Mouse (Mus musculus) kidney, postnatal 25 days (tissue): ENCODE data around the gene Foxa1.

Source experiments
- DNase-seq, 2 experiments: peaks; one replicate each; pipeline ENCODE4 v3.0.0; 2021; ENCODE audit warnings: mixed read lengths in 2 of 2

Foxa1 gene

DNA sequence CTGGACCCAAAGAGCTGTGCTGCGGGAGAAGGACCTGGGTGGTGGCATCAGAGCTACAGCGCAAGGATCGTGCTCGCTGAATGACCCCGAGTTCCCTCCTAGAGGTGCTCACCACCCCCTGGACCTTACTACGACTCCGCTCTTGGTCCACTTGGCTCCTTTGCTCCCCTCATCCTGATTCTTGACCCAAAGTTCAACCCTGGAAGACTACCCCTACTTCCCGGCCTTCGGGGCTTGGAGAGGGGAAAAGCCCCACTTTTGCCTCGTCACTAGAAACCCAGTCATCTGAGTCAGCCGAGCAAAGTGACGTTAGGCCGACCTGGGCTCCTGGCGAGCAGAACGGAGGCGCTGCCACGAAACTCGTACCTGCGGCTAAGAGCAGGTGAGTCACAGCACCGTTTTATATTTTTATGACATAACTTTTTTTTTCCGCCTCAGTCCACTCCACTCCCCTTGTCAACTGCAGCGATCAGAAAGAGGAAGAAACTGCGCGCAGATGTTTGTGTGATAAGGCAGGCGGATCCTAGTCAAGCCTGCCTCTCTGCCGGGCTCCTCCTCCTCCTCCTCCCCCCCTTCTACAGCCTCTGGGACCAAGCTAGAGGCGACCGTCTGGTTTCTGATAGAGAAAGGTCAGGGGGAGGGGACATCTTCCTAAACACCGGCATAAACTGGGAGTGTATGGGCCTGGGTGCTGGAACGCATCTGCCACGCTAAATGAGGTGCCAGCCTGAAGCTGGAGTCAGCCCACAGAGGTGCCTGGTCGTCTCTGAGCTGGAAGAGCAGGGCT, at the start of gene Foxa1:
Foxa1 (minus strand) TSS at position 502 of the 787 bp plus-strand sequence.
- no peak for DNase-seq

DNA sequence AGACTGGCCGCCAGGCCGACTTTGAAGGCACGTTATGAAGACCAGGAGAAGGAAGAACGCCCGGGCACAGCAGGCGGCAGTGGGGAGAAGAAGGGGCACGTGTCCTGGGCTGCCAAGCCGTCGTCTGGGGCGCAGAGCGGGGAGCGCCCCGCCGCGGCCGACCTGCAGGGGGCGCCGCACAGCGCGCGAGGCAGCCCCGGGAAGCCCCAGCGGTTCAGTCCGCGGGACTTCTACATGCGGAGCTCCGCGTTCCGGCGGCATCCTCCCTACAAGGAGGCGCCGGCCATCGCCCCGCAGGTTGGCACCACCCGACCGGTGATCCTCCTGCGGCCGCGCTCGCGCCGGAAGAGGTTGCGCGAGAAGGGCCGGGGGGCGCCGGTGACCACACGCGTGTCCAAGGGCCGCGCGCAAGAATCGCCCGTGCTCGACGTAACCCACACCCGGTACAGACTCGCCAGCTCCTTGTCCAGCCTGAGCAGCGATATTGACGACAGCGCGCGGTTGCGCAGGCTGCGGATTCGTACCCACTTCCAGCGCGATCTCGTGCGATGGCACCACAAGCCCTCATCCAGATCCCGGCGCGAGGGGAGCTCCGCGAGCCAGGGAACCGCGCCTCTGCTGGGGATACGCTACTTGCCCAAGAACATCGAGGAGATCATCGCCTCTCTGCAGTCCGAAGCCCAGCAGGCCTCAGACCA, 29.4 kb upstream of the Foxa1 start:
- peak in 1 of 2 experiments; percentile 35 for DNase-seq

DNA sequence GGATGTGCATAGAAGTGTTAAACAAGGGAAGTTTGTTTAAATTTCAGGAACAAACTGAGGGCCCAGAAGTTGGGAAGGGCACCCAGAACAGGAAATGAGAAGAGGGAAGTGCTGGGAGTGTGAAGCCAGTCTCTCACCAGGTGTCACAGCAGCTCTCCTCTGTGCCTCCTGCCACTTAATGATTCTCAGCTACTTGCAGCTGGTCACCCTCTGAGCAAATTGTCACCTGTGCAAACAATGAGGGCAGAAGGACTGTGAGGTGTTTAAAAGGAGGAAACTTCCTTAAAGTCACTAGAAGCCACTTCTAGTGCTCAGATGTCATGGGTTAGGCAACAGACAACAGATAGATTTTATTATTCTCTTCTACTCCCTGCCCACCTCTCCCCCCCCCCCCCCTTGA, 25.7 kb upstream of the Foxa1 start:
- no peak for DNase-seq

DNA sequence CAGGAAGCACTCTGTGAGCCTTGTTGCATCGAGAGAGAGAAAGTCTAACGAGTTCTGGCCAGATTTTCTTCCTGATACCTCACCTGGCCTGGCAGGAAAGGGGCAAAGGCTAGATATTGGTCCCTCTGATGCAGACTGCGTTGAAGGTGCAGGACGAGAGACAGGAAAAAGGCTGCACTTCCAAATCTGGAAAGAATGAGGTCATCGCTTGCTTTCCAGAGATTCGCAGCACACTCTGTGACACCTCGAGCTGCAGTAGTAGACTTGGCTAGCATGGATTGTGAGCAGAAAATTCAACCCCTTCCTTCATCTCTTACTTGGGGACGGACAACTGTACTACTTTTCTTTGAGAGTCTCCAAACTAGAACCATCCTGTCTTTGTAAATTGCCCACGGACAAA, 25.1 kb upstream of the Foxa1 start:
- no peak for DNase-seq

DNA sequence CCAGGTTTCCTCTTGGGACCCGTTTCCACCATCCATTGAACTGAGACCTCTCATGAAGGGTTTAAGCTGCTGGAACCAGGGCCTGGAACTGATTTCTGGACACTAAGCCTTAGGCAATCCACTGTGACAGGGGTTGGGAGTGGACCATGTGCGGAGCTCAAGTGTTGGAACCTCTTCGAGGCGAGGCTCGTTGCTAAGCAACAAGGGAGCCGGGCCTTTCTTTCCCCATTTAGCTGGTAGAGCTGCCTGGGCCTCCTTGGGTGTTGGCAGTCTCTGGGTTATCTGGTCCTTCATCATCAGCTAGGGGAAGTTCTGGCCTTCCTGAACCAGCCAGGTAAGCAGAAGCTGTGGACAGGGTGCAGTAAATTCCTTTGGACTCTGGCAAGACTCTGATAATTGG, 17.2 kb upstream of the Foxa1 start, which contains the start of gene Ttc6:
Ttc6 (plus strand) TSS at position 205 of the 400 bp plus-strand sequence.
- no peak for DNase-seq

DNA sequence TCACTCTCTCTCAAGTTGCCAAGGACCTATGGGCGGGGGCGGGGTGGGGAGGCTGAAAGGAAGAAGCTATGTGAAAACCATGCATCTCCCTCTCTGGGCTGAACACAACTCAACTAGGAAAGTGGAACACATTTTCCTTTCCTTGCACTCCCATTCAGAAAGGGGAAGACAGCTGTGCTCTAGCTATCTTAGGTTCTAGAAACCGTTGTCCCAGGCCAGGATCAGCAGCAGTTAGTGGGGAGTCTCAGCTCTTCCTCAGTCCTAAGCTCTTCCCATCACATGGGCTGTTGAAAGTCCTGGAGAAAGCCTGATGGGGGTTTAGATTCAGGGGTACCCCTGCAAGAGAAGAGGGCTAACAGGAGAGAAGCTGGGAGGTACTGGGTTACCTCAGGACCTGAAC, 7.4 kb upstream of the Foxa1 start:
- no peak for DNase-seq

DNA sequence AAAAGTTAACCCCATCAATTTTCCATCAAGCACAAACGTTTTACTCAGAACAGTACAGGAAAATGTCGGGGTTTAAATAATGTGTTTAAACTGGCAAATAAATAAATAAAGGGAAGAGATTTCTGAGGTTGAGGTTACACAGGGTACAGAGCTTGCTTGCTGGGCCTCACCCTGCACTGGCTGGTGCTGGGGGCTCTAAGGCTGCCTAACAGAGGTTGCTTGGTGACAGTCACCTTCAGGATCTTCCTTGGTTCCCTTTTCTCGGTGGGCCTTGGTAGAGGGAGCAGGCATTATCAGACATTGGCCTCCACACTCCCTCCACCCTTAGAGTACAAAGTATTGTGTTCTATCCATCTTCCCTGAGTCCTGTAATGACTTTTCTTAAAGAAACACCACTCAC, 5.6 kb upstream of the Foxa1 start:
- no peak for DNase-seq

DNA sequence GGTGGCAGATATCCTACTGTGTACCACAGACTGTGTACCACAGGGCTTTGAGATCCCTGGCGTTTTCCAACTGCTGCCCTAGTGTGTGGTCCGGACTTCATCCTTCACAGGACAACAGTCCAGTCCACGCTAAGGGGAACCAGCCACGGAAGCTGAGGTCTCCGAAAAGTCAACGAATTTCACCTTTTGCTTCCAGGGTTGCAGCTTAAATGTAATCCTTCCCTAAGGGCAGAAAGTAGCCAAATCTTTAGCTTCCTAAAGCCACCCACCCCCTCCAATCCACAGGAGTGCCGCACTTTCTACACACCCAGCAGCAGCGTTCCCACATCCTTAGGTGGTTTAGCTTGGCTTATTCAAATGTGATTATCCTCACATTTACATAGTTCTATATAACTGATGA, 4.2 kb upstream of the Foxa1 start:
- DNase-seq: no peak

DNA sequence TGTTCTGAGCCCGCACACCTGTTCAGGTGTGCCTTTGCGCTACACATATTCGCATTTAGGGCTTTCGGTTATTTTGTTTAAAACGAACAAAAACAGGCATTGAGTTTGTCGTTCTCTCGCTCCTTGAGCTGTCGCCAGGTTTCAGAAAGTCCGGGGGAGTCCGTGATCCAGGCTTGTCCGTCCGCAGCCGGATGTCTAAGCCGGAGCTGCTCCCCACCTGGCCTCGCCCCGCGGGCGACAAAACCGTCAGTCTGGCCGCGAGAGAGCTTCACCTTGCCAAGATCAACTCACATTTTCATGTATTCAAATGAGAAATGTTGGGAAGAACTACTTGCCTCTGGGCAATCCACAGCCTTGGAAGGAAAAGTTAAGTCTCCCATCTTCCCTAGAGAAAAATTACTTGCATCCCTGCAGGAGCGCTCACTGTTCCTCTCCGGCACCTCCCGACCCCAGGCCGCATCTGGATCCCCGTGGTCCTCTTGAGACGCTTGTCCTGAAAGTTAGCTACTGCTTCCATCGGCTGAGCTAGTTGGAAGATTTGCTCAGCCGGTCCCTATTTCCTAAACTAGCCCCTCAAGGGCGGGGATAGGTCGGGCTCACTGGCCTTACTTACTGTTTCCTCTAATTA, 3.6 kb upstream of the Foxa1 start:
- DNase-seq: no peak

DNA sequence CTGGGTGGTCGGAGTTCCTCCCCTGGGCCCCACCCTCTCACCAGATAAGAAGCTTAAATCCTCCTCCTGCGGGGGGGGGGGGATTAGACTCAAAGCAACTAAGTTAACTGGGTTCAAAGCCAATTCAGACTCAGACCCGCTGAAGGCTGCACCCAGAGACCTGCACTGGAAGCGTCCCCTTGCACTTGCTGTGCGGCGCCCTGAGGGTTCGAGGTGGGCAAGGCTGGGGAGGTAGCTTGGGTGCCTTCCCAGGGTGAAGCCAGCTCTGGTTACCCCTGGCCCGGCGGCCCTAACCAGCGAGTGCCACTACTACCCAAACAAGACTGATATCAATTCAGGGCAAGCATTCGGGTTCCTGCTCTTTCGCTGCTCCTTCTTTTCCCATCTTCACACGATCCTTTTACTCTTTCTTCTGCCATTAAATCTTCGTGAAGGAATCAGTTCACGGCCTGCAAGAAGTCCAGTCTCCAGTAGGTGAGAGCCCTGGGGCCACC, 3.0 kb upstream of the Foxa1 start:
- DNase-seq: no peak

DNA sequence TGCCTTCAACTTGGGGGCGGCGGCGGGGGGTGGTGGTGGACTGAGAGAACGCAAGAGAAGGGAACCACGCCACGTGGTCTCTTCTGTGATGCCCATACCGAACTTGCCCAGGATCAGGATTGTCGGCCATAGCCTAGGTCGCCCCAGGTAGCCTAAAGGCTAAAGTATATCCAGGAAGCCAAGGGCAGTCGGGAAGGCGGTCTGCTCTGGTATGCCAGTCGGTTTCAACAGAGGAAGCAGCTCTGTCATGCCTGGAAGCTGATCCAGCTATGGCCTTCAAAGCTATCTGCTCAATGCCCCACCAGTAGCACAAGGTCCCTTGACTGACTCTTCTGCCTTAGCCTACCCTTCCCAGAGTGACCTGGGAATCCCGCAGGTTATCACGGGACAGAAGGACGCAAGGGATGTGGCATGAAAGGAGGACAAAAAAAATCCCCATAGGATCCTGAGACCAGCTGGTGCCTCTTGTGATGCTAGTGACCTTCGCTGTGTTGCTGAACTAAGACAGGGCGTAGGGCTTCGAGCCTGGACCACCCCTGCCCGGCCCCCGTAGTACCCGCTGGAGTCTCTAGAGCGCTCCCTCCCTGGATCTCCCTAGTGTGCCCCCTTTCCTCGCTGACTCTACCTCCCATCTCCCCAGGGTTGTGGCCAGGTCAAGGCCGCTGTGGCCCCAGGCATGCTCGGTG, 2.4 kb upstream of the Foxa1 start:
- DNase-seq: no peak

DNA sequence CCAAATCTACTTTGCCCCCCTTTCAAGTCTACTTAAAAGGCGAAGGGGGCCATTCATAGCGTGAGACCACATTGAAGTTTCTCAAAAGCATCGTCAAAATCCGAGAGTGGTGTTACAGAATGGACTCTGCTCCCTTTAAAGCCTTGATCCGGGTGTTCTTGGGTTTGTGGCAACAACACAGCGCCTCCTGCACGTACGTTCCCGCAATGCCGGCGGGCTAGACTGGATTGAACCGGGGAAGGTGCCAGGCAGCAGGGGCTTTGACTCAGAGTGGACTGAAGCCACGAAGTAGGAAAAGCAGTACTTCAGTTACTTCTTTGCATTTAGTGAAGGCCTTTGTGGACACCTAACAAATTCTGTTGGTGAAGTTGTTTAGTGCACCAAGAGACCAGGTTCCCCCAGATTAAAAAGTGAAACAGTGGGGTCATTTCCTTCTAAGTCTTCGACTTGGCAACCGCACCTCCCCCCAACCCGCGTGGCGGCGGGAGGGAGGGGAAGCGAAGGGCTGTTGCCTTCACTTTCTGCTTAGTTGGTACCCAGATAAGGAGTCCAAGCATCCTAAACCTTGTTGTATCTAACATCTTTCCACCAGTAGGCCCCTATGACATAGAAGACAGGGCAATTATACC, 1.8 kb upstream of the Foxa1 start:
- DNase-seq: no peak

DNA sequence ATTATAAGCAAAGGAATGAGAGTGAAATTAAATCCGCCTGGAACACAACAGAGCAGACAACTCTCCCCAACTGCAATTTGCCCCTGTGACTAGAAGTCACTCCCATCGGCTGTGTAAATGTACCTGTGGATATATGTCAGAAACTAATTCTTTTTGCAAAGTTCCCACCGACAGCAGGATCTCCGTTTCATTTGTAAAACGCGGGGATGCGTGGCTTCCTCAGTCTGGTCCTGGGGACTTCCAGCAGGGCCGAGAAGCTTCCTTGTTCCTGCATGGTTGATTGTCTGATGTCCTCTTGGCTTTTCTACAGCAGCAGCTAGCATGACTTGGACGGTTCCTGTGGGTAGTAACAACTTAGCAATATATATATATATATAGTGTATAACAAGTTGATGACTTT, 1.2 kb upstream of the Foxa1 start:
- no peak for DNase-seq

DNA sequence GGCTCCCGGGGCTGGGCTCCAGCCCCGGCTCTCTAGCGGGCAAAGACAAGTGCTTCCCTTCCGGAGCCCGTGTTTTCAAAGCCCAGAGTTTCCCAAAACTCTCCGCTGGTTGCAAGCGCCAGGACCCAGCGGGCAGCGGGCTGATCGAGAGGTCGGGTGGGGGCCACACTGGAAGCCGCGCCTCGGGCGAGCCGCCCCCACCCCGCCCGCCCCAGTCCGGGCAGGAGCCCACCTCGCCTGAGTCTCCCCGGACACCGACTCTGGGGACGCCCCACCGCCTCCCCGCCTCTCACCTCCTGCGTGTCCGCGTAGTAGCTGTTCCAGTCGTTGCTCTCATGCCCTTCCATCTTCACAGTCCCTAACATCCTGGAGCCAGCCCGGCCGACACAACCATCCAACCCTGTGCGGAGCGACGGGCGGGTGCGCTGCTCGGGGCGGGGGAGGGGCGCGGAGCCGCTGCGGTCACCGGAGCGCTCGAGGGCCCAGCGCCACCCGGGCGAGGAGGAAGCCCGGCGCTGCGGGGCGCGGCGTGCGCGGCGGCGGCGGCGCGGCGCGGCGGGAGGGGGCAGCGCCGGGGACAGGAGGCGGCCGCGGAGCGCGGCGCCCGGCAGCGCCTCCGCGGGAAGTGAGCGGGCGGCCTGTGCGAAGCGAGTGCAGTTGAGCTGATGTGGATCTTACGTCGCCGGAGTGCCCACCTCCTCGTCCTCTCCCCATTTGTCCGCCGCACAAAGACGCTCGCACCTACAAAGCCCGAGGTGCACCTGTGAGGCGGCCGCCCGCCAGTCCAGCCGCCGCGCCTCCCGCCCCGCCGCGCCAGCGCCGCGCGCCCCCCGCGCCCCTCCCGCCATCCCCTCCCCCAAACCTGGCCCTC, 1.1 kb downstream of the Foxa1 start:
- peak in 1 of 2 experiments; percentile 50 for DNase-seq

DNA sequence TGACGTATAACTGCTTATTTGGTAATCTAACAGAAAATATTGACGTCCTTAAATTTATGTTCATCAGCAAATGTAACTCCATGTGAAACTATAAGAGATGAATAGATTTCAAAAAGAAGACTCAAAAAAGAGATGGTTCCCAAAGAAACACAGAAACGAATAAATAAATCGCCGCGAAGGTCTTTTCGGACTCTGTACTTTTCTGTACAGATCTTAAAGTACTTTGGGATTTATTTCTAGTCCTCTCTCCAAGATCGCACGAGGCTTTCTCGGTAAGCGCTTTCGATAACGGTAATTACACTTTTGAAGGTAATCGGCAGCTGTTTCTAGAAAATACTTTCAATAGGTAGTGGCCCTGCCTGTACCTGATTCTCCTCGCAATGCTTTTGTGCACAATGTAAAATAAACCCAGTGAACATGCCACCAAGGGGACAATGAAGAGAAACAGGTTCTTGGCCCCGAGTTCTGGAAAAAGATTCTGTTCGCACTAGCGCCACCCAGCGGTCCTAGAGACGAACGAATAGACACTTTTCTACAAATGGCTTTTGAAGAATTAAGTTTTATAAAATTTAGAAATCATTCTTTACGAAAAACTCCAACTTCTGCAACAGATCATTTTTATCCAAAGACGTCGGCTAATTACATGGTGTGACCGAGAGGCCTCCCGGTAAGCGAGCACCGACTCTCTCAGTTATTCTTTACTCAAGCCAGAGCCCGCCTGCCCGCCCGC, 1.9 kb downstream of the Foxa1 start:
- DNase-seq: peak; percentile 61 to 79

DNA sequence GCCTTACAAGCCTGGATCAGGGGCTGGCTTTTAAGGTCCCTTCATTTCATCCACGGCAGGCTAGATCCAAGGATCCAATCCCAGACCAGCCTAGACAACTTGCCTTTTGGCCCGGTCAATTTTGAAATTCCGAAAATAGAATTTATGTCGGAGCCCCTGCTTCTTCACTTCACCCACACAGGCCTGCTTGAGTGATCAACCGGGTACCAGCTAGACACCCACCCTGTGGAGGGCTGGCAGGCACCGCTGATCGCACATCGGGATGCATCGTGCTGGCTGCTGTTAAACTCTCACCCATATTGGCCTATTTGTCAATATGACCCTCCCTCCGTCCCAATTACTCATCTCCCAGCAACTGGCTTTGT, 3.1 kb downstream of the Foxa1 start:
- no peak for DNase-seq

DNA sequence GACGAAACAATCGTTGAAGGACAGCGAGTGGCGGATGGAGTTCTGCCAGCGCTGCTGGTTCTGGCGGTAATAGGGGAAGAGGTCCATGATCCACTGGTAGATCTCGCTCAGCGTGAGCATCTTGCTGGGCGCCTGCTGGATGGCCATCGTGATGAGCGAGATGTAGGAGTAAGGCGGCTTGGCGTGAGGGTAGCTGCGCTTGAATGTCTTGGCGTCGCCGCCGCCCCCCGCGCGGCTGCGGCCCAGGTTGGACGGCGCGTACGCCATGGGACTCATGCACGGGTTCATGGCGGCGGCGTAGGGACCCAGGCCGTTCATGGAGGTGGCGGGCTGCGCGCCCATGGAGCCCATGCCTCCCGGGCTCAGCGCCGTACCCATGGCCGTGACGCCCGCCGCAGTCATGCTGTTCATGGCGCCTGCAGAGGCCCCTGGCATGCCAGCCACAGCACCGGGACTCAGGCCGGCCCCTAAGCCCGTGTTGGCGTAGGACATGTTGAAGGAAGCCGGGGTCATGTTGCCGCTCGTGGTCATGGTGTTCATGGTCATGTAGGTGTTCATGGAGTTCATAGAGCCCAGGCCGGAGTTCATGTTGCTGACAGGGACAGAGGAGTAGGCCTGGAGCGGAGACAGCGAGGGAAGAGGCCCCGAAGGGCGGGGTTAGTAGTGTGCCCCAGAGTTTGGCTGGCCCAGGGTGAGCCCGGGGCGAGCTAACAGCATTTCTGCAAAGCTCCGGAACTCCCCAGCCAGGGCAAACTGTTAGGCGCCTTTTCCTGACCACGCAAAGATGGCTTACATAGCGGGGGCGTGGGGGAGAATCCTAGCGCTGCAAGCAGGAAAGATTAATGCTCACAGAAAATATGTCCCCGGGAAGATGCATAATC, 3.7 kb downstream of the Foxa1 start:
- no peak for DNase-seq

DNA sequence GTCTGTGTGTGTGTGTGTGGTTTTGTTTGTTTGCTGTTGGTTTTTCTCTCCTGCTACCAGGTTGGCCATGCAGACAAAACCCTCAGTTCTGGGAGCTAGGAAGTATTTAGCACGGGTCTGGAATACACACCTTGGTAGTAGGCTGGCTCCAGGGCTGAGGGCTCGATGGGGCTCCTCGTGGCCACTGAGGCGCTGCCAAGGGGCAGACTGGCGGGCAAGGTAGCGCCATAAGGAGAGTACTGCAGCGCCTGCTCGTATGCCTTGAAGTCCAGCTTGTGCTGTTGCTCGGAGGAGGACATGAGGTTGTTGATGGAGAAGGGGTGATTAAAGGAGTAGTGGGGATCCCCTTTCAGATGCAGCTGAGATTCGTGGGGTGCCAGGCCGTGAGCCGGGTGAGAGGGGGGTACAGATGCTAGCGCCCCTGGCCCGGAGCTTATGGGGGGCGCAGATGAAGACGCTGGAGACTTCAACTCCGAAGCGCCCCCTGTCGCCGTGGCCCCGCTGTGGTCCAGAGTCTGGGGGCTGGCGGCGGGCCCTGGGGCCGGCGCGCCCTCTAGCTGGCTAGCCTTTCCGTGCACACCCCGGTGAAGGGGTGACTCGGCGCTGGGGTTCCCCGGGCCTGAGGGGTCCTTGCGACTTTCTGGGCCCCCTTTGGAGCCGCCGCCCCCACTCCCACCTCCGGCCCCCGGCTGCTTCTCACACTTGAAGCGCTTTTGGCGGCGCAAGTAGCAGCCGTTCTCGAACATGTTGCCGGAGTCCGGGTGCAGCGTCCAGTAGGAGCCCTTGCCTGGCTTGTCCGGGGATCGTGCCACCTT, 4.6 kb downstream of the Foxa1 start:
- DNase-seq: no peak

DNA sequence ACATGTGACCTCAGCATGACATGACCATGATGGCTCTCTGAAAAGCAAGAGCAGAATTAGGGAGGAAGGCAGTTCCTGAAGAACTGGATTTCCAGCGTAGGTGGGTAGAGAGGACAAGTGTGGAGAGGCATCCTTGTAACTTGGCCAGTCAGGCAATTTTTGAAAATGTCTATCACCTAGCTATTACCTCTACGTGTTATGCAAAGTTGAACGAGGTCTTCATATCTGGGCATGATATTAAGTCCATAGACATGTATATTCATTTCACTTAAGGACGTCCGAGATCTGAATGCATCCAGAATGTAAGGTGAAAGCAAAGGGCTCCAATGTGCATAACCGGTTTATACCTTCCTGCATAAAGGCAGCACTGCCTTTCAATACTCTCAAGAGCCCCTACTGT, 5.6 kb downstream of the Foxa1 start:
- no peak for DNase-seq
